Mouse (Mus musculus) limb, embryonic 10.5 days (tissue): ENCODE data around the gene Usp28. TPM values are rescaled to one million over a fixed set of nuclear protein-coding genes. Genes with fewer than 3 reads are reported as not detected.

Experiments
- DNase-seq: peaks from one replicate; pipeline ENCODE4 v3.0.0-alpha.2; 2017; ENCODE audit warnings: low spot score
- H3K27ac ChIP-seq: fragments of 300-500 bp; sonication (generic); 2 replicates; pipeline ENCODE4 v1.5.1; 2016; ENCODE audit warnings: mild to moderate bottlenecking
- H3K27me3 ChIP-seq: fragments of 300-500 bp; sonication (generic); 2 replicates; pipeline ENCODE4 v1.6.1; 2016; ENCODE audit warnings: low read depth, mild to moderate bottlenecking; ENCODE audit not compliant: poor library complexity, severe bottlenecking
- H3K36me3 ChIP-seq: fragments of 300-500 bp; sonication (generic); 2 replicates; pipeline ENCODE4 v1.6.1; 2016; ENCODE audit warnings: mild to moderate bottlenecking, moderate library complexity
- H3K4me1 ChIP-seq: fragments of 300-500 bp; sonication (generic); 2 replicates; pipeline ENCODE4 v1.6.1; 2016
- H3K4me3 ChIP-seq: fragments of 300-500 bp; sonication (generic); 2 replicates; pipeline ENCODE4 v1.5.1; 2016; ENCODE audit warnings: mild to moderate bottlenecking, moderate library complexity
- H3K9me3 ChIP-seq: fragments of 300-500 bp; sonication (generic); replicated peaks from 2 replicates; pipeline ENCODE4 v1.6.1; 2016; ENCODE audit warnings: mild to moderate bottlenecking
- WGBS: fragments of 180-500 bp; shearing (Covaris S2); methylation state at CpG from one replicate; pipeline ENCODE4 v1.1.7; 2016; 5-methylcytosine and 5-hydroxymethylcytosine counted together
- polyA plus RNA-seq: library from polyadenylated mRNA; unstranded; fragments of >200 nt; fragmentation: Nextera tagmentation; extraction: Ambion mirVana; gene quantifications from 2 replicates; pipeline ENCODE4 v1.2.1, GENCODE M21; 2016

The Usp28 gene
- polyA plus RNA-seq, 1 experiment from 2014 or later = 44.6 TPM

DNA sequence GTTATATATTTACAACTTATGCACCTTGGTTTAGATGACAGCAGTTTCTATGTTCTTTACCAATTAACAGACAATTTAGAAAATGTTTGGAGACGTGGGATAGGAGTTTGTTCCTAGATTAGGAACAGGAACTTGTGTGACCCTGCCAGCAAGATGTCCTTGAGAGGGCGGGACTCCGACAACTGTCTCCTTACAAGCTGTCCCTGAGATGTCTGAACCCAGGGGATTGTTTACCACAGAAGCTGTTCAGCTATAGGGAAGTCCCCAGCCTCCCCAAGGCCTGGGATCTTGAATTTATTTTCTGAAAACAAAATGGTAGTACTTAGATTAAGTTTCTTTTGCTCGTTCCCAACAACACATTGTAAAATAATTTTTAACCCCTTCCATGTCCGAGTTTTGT is 65.7 kb downstream of the Usp28 start:
- H3K4me3 ChIP-seq = no peak overlapping the region
- DNase-seq = no peak
- 86% methylated on average over 5 of the region's 5 CpGs for WGBS
- no peaks in the 10 kb centered on the region for H3K27me3 ChIP-seq
- H3K27ac ChIP-seq = no peak overlapping the region
- H3K9me3 ChIP-seq = no peaks in the 10 kb centered on the region
- H3K36me3 ChIP-seq = no peaks in the 10 kb centered on the region
- 0 out of 2 replicates have a peak, but pooled peaks cover 4% of the 10 kb centered on the region for H3K4me1 ChIP-seq

DNA sequence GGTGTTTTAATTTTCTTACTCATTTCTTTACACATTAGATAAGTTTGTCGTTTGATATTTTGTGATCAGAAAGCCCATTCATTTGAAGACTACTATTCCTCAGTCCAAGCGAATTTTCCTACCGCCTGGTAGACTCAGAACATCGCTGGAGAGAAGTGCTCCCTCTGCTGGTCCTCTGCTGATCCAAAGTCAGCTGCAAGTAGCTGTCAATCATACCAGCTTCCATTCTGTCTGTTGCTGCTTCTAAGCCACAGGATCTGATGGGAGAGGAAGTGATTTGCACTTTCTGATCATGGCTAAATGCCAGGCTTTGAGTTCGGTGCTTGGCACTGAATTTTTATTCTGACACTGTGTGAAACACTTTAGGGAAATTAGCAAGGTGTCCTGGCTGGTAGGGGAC is 66.2 kb downstream of the Usp28 start:
- 20% methylated on average over 5 of the region's 5 CpGs for WGBS
- Histone ChIP-seq H3K4me3 (no peak overlapping the region), H3K4me1 (peaks cover 7% of the 10 kb centered on the region; the same call in 1 of the 2 replicates), H3K27ac (no peak overlapping the region), H3K9me3 (no peaks in the 10 kb centered on the region), H3K27me3 (no peaks in the 10 kb centered on the region), H3K36me3 (no peaks in the 10 kb centered on the region)
- DNase-seq = peak; percentile 60

DNA sequence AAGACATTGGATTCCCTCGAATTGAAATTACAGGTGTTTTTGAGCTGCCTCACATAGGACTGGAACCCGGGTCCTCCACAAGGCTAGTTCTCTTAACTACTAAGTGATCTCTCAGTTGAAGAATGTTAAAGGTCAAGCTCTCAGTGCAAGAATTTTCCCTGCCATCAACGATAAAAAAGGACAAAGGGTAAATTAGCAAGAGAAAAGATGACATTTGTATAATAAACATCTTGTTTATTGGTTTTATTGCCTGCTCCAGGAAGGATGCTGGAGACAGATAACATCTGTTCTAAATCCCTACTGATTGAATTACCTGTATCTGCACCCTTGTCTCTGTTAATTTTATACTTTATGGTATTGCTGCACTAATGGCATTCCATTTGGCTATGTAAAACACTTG is 68.9 kb downstream of the Usp28 start:
- H3K4me1 ChIP-seq = peaks cover 12% of the 10 kb centered on the region; the same call in 1 of the 2 replicates
- 80% methylated on average over 3 of the region's 3 CpGs for WGBS
- no peak for DNase-seq

DNA sequence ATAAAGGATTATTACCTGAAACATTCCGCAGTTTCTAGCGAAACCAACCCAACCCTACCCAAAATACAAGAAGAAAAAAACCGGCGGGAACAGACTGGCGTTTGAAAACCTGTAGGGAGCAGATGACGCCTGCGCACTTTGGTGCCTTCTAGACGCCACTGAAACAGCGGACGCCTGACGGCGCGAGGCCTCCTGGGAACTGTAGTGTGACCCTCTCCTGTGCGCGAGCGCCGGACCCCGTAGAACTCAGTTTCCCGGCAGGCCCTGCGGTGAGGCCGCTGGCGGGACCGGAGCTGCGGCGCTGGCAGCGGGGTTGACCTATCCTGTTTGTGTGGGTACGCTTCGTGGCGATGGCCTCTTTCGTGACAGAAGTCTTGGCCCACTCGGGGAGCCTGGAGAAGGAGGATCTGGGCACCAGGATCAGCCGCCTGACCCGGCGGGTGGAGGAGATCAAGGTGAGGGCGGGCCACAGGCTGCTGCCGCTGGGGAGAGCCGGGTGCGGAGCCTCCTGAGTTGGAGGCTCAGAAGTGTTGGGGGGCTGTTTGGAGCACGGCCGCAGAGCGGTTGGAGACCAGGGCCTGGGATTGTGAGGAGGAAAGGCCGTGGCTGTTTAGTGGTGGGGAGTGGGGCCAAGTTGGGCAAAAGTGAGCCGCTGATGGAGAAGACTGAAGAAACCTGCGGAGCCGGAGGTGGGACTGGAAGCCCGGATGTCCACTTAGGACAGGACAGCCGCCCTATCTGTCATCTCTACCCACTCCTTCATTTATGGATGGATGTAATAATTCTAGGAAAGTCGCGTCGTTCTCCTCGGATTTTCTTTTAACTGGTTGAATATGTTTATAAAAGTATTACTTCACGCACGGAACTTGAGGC is 70.4 kb downstream of the Usp28 start, which contains the start of gene Zw10:
Gene Zw10, plus strand, starts transcription at position 281 of the 873 bp plus-strand sequence.
- peak within 1 kb of the TSS; percentile 91 for H3K27ac ChIP-seq
- under 1% methylated on average over 53 of the region's 53 CpGs for WGBS

More for the DNA sequence above, 68.9 kb downstream of the Usp28 start:
- H3K36me3 ChIP-seq = peaks cover 14% of the 10 kb centered on the region
- no peak overlapping the region for H3K27ac ChIP-seq
- no peaks in the 10 kb centered on the region for H3K9me3 ChIP-seq
- H3K4me3 ChIP-seq = no peak overlapping the region
- H3K27me3 ChIP-seq = no peaks in the 10 kb centered on the region

DNA sequence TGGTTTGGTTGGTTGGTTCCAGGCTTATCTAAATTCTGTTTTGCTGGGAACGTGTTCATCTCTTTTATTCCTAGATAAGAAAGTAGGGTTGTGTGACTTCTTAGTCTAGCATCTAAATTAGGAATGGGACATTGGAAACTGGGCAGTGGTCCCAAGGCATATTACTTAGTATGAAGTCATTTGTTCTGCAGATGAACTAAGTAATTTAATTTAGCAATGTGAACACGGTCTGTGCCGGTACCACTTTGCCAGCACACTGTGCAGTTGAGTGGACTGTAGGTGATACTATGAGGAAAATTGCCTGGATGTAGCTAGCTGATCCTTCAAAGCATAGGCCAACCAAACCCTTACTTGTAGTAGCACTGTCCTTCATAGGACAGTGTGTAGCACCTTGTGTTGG is 91.7 kb downstream of the Usp28 start:
- 97% methylated on average over 3 of the region's 3 CpGs for WGBS
- Histone ChIP-seq H3K9me3 (no peaks in the 10 kb centered on the region), H3K4me1 (no peaks in the 10 kb centered on the region), H3K27me3 (no peaks in the 10 kb centered on the region), H3K4me3 (no peak overlapping the region), H3K36me3 (peaks cover 85% of the 10 kb centered on the region), H3K27ac (no peak overlapping the region)
- DNase-seq = no peak

More for the DNA sequence above, 70.4 kb downstream of the Usp28 start, which contains the start of gene Zw10:
- H3K4me1 ChIP-seq = peaks cover 12% of the 10 kb centered on the region; the same call in 1 of the 2 replicates
- peak within 1 kb of the TSS; percentile 91 for H3K4me3 ChIP-seq
- DNase-seq = peak; percentile 95
- no peaks in the 10 kb centered on the region for H3K9me3 ChIP-seq
- no peaks in the 10 kb centered on the region for H3K27me3 ChIP-seq
- H3K36me3 ChIP-seq = peaks cover 26% of the 10 kb centered on the region

DNA sequence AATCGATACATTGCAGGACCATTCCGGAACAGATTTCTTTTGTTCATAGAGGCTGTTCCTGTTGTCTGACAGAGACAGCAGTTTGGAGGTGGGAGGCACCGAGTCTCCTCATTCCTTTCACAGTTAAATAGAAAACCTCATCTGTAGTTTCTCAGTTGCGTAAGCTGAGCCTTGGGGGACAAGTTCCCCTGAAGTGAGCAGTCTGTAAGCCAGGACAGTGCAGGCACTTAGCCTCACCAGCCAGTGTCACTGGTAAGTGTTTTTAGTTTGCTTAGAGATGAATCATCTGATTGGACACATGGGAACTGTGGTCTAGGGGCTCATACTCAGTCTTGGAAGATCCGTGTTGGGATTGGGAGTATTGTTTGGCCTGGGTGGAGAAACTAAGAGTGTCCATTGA is 95.9 kb downstream of the Usp28 start, which contains the start of gene Tmprss5:
Gene Tmprss5, plus strand, starts transcription at position 154 of the 400 bp plus-strand sequence.
- H3K9me3 ChIP-seq = no peaks in the 10 kb centered on the region
- no peak for DNase-seq
- no peak within 1 kb of the TSS for H3K4me3 ChIP-seq
- WGBS = 78% methylated on average over 5 of the region's 5 CpGs
- H3K27ac ChIP-seq = no peak within 1 kb of the TSS
- H3K4me1 ChIP-seq = no peaks in the 10 kb centered on the region
- H3K36me3 ChIP-seq = peaks cover 47% of the 10 kb centered on the region
- no peaks in the 10 kb centered on the region for H3K27me3 ChIP-seq

DNA sequence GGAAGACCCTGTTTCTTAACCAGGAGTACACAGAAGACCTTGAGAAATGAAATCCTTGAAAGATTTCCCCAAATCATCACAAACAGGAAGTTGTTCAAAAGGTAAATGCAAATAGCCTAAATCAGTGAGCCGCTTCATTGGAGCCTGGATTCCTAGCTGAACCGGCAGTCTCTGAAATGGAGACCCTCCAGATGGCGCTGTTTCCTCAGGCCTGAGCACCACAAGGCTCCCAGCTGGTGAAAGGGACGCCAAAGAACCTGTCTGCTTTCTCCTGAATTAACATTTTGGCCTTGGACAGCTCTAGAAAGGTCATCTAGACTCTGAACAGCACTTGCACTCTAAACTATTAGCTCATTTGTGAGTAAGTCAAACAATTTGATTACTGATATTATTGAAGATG is 96.4 kb downstream of the Usp28 start:
- H3K4me3 ChIP-seq = no peak overlapping the region
- peaks cover 42% of the 10 kb centered on the region for H3K36me3 ChIP-seq
- no peaks in the 10 kb centered on the region for H3K9me3 ChIP-seq
- H3K4me1 ChIP-seq = no peaks in the 10 kb centered on the region
- 12% methylated on average over 4 of the region's 4 CpGs for WGBS
- peak; percentile 79 for DNase-seq
- H3K27ac ChIP-seq = no peak overlapping the region
- H3K27me3 ChIP-seq = no peaks in the 10 kb centered on the region

DNA sequence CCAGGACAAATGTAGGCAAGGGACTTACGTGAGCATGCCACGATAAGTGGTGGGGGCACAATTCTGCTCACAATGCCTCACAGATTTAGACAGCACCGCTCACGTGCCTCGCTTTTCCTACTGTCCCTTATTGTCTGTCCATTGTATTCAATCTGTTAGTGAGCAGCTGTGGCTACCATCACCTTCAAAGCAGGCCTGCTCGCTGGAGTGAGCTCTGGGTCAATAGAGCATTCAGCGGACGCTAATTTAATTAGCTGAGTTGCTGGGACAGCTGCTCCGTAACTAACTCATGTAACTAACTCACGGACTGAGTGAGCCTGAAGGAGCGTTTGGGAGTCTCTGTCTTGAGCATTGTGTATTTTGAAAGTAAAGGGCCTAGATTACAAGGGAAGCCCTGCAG is 102.1 kb downstream of the Usp28 start:
- 52% methylated on average over 11 of the region's 11 CpGs for WGBS
- Histone ChIP-seq H3K36me3 (0 out of 2 replicates have a peak, but pooled peaks cover 2% of the 10 kb centered on the region), H3K27me3 (no peaks in the 10 kb centered on the region), H3K9me3 (no peaks in the 10 kb centered on the region), H3K4me1 (peaks cover 4% of the 10 kb centered on the region), H3K27ac (no peak overlapping the region), H3K4me3 (no peak overlapping the region)
- no peak for DNase-seq

Other genes with a start within 250 kb of the Usp28 start
- gene Zbtb16, start 149.2 kb upstream of the Usp28 start, polyA plus RNA-seq = 19.7 and 29.3 TPM in 2 replicates
- gene Htr3a, start 74.3 kb upstream of the Usp28 start, polyA plus RNA-seq = 0.30 and 0.34 TPM in 2 replicates
- not detected in 2 replicates for gene Htr3b, start 20.4 kb upstream of the Usp28 start, polyA plus RNA-seq
- gene Zw10, start 70.2 kb downstream of the Usp28 start, polyA plus RNA-seq = 53.5 and 57.9 TPM in 2 replicates
- not detected in 2 replicates for gene Tmprss5, start 95.9 kb downstream of the Usp28 start, polyA plus RNA-seq